Mouse (Mus musculus): ENCODE measurements around the gene Ccdc6.

The Ccdc6 gene

DNA sequence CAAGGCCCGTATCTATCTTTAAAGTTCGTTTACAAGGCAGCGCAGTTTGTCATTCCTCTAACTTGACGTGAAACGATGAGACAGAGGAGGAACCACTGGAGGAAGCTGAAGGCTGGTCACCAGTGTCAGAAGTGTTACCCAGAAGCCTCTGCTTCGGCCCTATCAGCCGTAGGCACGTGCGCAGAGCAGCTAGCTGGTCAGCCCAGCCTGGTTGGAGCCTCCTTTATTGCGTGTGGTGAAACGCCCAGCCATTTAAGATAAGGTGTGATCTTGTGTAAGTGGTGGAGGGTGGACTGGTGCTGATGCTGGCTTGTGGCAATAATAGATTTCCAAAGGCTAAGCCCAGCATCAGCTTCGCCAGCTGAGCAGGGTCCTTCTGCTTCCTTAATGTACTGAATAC is 43.5 kb downstream of the Ccdc6 start:
- peaks cover 22% of the 10 kb centered on the region for H3K36me3 ChIP-seq (ENCODE audit: insufficient read depth, low read length)
- peaks cover 78% of the 10 kb centered on the region for H3K4me1 ChIP-seq (replicated peaks; ENCODE audit: low read depth, low read length)
- H3K27me3 ChIP-seq (ENCODE audit: insufficient read depth, low read length): no peaks in the 10 kb centered on the region
- TF ChIP-seq POU5F1 (IDR thresholded peaks at IDR 0.05; ENCODE audit: borderline replicate concordance, low read length): no peak
- TF ChIP-seq NANOG (IDR thresholded peaks at IDR 0.05; ENCODE audit: borderline replicate concordance, low read length): no peak
- TF ChIP-seq CTCF (conservative IDR thresholded peaks at IDR 0.05; ENCODE audit: low read length): no peak
- no peaks in the 10 kb centered on the region for H3K9me3 ChIP-seq (ENCODE audit: low read length)
- no peak overlapping the region for H3K4me3 ChIP-seq (replicated peaks; ENCODE audit: low read length)

GRCm38 (mm10) chr10:70142623-70143022 is 45.7 kb downstream of the Ccdc6 start:
- Histone ChIP-seq H3K9me3 (ENCODE audit: low read length) (no peaks in the 10 kb centered on the region), H3K4me3 (replicated peaks; ENCODE audit: low read length) (no peak overlapping the region), H3K4me1 (replicated peaks; ENCODE audit: low read depth, low read length) (peaks cover 86% of the 10 kb centered on the region), H3K36me3 (ENCODE audit: insufficient read depth, low read length) (peaks cover 42% of the 10 kb centered on the region), H3K27me3 (ENCODE audit: insufficient read depth, low read length) (no peaks in the 10 kb centered on the region)
- TF ChIP-seq POU5F1 (IDR thresholded peaks at IDR 0.05; ENCODE audit: borderline replicate concordance, low read length) (no peak), CTCF (conservative IDR thresholded peaks at IDR 0.05; ENCODE audit: low read length) (no peak), NANOG (IDR thresholded peaks at IDR 0.05; ENCODE audit: borderline replicate concordance, low read length) (no peak)

DNA sequence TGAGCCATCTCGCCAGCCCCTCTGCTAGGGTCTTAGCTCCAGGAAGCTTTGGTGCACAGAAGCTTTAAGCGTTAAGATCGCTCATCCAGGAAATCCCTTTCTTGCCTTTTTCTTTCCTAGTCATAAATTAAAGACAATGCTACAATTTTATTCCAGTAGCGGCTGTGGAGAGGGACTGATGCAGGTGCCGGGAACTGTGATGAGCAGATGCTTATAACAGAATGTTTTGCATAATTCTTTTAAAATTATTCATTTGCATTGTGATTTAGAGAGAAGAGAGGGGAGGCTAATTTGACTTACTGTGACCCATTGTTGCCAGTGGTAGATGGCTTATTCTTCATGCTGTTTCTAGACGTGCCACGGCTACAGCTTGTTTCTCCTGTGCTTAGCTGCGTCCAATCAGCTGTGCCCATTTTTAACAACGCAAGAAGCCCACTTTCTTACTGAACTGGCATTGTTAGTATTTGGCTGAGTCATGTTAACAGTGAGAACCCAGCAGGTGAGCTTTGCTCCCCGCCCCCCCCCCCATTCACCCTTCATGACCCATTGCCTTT is 47.2 kb downstream of the Ccdc6 start:
- TF ChIP-seq CTCF (conservative IDR thresholded peaks at IDR 0.05; ENCODE audit: low read length): no peak
- TF ChIP-seq POU5F1 (IDR thresholded peaks at IDR 0.05; ENCODE audit: borderline replicate concordance, low read length): no peak
- no peak for TF ChIP-seq NANOG (IDR thresholded peaks at IDR 0.05; ENCODE audit: borderline replicate concordance, low read length)
- Histone ChIP-seq H3K9me3 (ENCODE audit: low read length) (no peaks in the 10 kb centered on the region), H3K4me1 (replicated peaks; ENCODE audit: low read depth, low read length) (peaks cover 79% of the 10 kb centered on the region), H3K36me3 (ENCODE audit: insufficient read depth, low read length) (peaks cover 57% of the 10 kb centered on the region), H3K27me3 (ENCODE audit: insufficient read depth, low read length) (no peaks in the 10 kb centered on the region), H3K4me3 (replicated peaks; ENCODE audit: low read length) (no peak overlapping the region)

DNA sequence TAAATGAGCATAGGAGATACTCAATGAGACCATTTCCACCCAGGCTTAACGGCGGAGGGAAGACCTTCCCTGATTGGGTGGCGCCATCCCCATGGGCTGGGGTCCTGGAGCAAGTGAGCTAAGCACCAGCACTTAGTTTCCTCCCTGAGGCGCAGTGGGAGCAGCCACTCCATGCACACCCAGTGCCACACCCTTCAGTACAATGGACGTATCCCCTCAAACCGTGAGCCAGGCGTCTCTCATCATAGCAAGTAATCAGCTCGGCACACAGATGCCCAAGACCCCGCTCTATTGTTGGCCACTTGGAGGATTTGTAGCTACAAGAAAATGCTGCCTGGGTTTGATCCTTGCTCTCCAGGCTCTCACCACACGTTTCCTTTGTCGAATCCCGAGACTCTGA is 49.0 kb downstream of the Ccdc6 start:
- H3K4me3 ChIP-seq (replicated peaks; ENCODE audit: low read length): no peak overlapping the region
- no peaks in the 10 kb centered on the region for H3K27me3 ChIP-seq (ENCODE audit: insufficient read depth, low read length)
- no peak for TF ChIP-seq CTCF (conservative IDR thresholded peaks at IDR 0.05; ENCODE audit: low read length)
- TF ChIP-seq POU5F1 (IDR thresholded peaks at IDR 0.05; ENCODE audit: borderline replicate concordance, low read length): no peak
- no peak for TF ChIP-seq NANOG (IDR thresholded peaks at IDR 0.05; ENCODE audit: borderline replicate concordance, low read length)
- H3K36me3 ChIP-seq (ENCODE audit: insufficient read depth, low read length): peaks cover 73% of the 10 kb centered on the region
- no peaks in the 10 kb centered on the region for H3K9me3 ChIP-seq (ENCODE audit: low read length)
- H3K4me1 ChIP-seq (replicated peaks; ENCODE audit: low read depth, low read length): peaks cover 63% of the 10 kb centered on the region

DNA sequence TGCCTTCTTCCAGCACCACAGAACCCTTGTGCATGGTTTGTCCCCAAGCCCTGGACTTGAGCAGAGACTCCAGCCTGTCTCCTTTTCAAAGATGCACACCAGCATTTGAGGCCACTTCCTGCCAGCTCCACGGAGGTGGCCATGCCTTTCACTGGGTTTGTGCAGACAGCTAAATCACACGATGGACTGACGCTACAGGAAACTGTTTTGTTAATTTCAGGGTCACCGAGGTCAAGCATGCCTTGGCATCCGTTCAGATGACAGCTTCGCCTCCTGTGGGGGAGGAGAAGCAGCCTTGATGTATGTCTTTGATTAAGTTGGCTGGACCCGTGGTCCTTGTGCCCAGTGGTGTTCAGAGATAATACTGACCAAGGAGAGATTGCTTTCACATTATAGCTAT is 52.2 kb downstream of the Ccdc6 start:
- H3K4me1 ChIP-seq (replicated peaks; ENCODE audit: low read depth, low read length): peaks cover 52% of the 10 kb centered on the region
- no peaks in the 10 kb centered on the region for H3K9me3 ChIP-seq (ENCODE audit: low read length)
- no peak for TF ChIP-seq CTCF (conservative IDR thresholded peaks at IDR 0.05; ENCODE audit: low read length)
- TF ChIP-seq POU5F1 (IDR thresholded peaks at IDR 0.05; ENCODE audit: borderline replicate concordance, low read length): no peak
- no peak for TF ChIP-seq NANOG (IDR thresholded peaks at IDR 0.05; ENCODE audit: borderline replicate concordance, low read length)
- no peak overlapping the region for H3K4me3 ChIP-seq (replicated peaks; ENCODE audit: low read length)
- peaks cover 83% of the 10 kb centered on the region for H3K36me3 ChIP-seq (ENCODE audit: insufficient read depth, low read length)
- no peaks in the 10 kb centered on the region for H3K27me3 ChIP-seq (ENCODE audit: insufficient read depth, low read length)

GRCm38 (mm10) chr10:70150301-70150700 is 53.4 kb downstream of the Ccdc6 start:
- TF ChIP-seq POU5F1 (IDR thresholded peaks at IDR 0.05; ENCODE audit: borderline replicate concordance, low read length) (no peak), NANOG (IDR thresholded peaks at IDR 0.05; ENCODE audit: borderline replicate concordance, low read length) (no peak), CTCF (conservative IDR thresholded peaks at IDR 0.05; ENCODE audit: low read length) (no peak)
- H3K4me1 ChIP-seq (replicated peaks; ENCODE audit: low read depth, low read length): peaks cover 54% of the 10 kb centered on the region
- no peak overlapping the region for H3K4me3 ChIP-seq (replicated peaks; ENCODE audit: low read length)
- H3K9me3 ChIP-seq (ENCODE audit: low read length): no peaks in the 10 kb centered on the region
- no peaks in the 10 kb centered on the region for H3K27me3 ChIP-seq (ENCODE audit: insufficient read depth, low read length)
- peaks cover 90% of the 10 kb centered on the region for H3K36me3 ChIP-seq (ENCODE audit: insufficient read depth, low read length)

DNA sequence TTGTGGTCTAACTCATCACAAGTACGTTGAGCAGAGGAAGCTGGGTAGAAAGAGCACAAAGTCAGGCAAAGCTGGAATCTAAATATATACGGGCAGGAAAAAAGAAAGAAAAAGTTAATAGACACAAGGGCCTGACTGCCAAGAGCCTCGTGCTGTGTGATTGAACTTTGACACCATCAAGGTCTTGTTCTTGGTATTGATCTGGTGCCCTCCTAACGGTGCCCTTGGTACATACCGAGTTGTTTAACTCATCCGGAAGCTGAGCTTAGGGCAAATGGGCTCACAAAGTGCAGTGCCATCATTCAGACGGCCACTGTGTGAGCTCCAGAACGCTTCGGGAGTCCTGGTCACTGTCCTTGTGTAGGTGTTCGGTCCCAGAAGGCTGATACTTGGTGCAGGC is 54.2 kb downstream of the Ccdc6 start:
- H3K9me3 ChIP-seq (ENCODE audit: low read length): no peaks in the 10 kb centered on the region
- H3K4me1 ChIP-seq (replicated peaks; ENCODE audit: low read depth, low read length): peaks cover 53% of the 10 kb centered on the region
- peaks cover 91% of the 10 kb centered on the region for H3K36me3 ChIP-seq (ENCODE audit: insufficient read depth, low read length)
- TF ChIP-seq POU5F1 (IDR thresholded peaks at IDR 0.05; ENCODE audit: borderline replicate concordance, low read length): no peak
- TF ChIP-seq NANOG (IDR thresholded peaks at IDR 0.05; ENCODE audit: borderline replicate concordance, low read length): no peak
- TF ChIP-seq CTCF (conservative IDR thresholded peaks at IDR 0.05; ENCODE audit: low read length): no peak
- no peaks in the 10 kb centered on the region for H3K27me3 ChIP-seq (ENCODE audit: insufficient read depth, low read length)
- no peak overlapping the region for H3K4me3 ChIP-seq (replicated peaks; ENCODE audit: low read length)

GRCm38 (mm10) chr10:70152190-70152743 is 55.3 kb downstream of the Ccdc6 start:
- Histone ChIP-seq H3K27me3 (ENCODE audit: insufficient read depth, low read length) (no peaks in the 10 kb centered on the region), H3K36me3 (ENCODE audit: insufficient read depth, low read length) (peaks cover 92% of the 10 kb centered on the region), H3K4me3 (replicated peaks; ENCODE audit: low read length) (no peak overlapping the region), H3K4me1 (replicated peaks; ENCODE audit: low read depth, low read length) (peaks cover 52% of the 10 kb centered on the region), H3K9me3 (ENCODE audit: low read length) (peaks cover 8% of the 10 kb centered on the region)
- no peak for TF ChIP-seq NANOG (IDR thresholded peaks at IDR 0.05; ENCODE audit: borderline replicate concordance, low read length)

DNA sequence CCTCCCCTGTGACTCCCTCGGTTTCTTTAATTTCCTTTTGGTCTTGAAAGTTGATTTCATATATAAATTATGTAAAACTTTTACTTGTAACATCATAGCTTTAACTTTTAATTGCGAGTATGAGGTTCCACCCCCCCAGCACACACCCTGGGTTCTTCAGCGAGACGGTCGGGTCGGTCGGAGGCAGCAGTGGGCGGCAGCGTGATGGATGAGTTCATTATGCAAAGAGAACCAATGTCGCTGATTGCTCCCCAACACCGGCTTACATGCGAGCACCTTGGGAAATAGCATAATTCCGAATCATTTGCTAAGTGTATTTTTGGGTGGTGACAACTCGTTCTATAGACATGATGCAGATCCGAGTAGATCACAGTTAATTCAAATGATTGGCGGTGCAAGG is 56.9 kb downstream of the Ccdc6 start:
- no peaks in the 10 kb centered on the region for H3K27me3 ChIP-seq (ENCODE audit: insufficient read depth, low read length)
- no peak for TF ChIP-seq POU5F1 (IDR thresholded peaks at IDR 0.05; ENCODE audit: borderline replicate concordance, low read length)
- no peak for TF ChIP-seq CTCF (conservative IDR thresholded peaks at IDR 0.05; ENCODE audit: low read length)
- no peak overlapping the region for H3K4me3 ChIP-seq (replicated peaks; ENCODE audit: low read length)
- H3K4me1 ChIP-seq (replicated peaks; ENCODE audit: low read depth, low read length): peaks cover 48% of the 10 kb centered on the region
- peaks cover 8% of the 10 kb centered on the region for H3K9me3 ChIP-seq (ENCODE audit: low read length)
- H3K36me3 ChIP-seq (ENCODE audit: insufficient read depth, low read length): peaks cover 89% of the 10 kb centered on the region

All from E14TG2a.4 (cell line).